Comparison of ENCODE assay signal across 13 mouse cellular contexts in the genomic region with DNA sequence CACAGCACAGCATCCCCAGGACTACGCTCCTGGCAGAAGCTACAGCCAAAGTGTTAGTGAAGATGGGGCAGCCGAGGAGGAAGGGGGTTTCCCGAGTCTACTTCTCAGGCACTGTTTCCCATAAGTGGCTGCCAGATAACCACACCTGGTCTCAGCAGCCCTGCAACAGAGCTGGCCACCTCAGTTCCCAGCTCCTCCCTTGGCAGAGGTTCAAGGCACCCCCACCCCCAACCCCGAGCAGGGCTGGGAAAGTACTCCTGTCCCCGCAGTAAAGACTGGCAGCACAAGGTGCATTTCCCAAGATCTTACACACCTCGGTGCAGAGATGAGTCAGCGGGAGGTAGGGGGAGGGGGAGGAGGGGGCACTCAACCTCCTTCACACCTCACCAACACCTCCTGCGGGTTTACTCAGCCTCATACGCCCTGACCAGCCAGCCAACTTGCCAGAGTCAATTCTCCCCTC. TPM values are rescaled to one million over a fixed set of nuclear protein-coding genes. Genes with fewer than 3 reads are reported as not detected.
DNase-seq lines count a peak whose midpoint lies in the region; ATAC-seq and TF ChIP-seq lines count a peak whose summit lies in the region.
"Had no signal": no experiment of that assay in that cellular context is flagged by ENCODE, and none has a peak within 500 bp of the region (broad histone marks: within the 10 kb centered on the region; RNA-seq: fewer than 3 reads in every experiment).

No protein-coding gene starts in this region.

- peak overlapping the region; percentile 19; the same call in 1 of the 2 replicates for H3K4me2 ChIP-seq in heart, embryonic 16.5 days (ENCODE audit: low read depth, low read length)
- H3K4me2 ChIP-seq: hindbrain, embryonic 13.5 days; liver, embryonic 15.5 days had no signal

- no peak overlapping the region for H3K4me3 ChIP-seq in heart, embryonic 16.5 days (ENCODE audit: low read length)
- H3K4me3 ChIP-seq: hindbrain, embryonic 13.5 days; left cerebral cortex, adult 2 months; liver, embryonic 15.5 days had no signal

- H3K36me3 ChIP-seq in heart, embryonic 16.5 days (ENCODE audit: control insufficient read depth, insufficient read depth): no peaks in the 10 kb centered on the region
- H3K36me3 ChIP-seq: hindbrain, embryonic 13.5 days; liver, embryonic 15.5 days had no signal

- H3K9me3 ChIP-seq in heart, embryonic 16.5 days (replicated peaks; ENCODE audit: control insufficient read depth, low read length): no peaks in the 10 kb centered on the region; the same call in 1 of the 2 replicates
- H3K9me3 ChIP-seq: hindbrain, embryonic 13.5 days; liver, embryonic 15.5 days had no signal

- DNase-seq in heart, postnatal 10 days: no peak
- peak; percentile 68 for DNase-seq in A20 (ENCODE audit: low read depth, low spot score)
- peak; percentile 63 for DNase-seq in Patski (ENCODE audit: low read depth, low spot score)
- peak; percentile 39 for DNase-seq in lung, postnatal 10 days
- no peak for DNase-seq in urinary bladder, postnatal 14 days (ENCODE audit: low spot score)
- no peak for DNase-seq in right cerebral cortex, postnatal 36 days (ENCODE audit: low spot score in 2 of 2)
- DNase-seq in cerebellum, postnatal 4 days (ENCODE audit: low spot score in 2 of 2): no peak
- DNase-seq: thymus, postnatal 25 days had no signal

- H3K27ac ChIP-seq in heart, embryonic 16.5 days (ENCODE audit: low read length): no peak overlapping the region
- H3K27ac ChIP-seq: hindbrain, embryonic 13.5 days; left cerebral cortex, adult 2 months; liver, embryonic 15.5 days had no signal

- POLR2A ChIA-PET in Patski (lab: Charles Lee): no interaction called here

- no peak for TF ChIP-seq CTCF in Patski (IDR thresholded peaks at IDR 0.05)

- CTCF ChIA-PET in Patski (lab: Charles Lee): no interaction called here

- intact Hi-C loops in heart, postnatal 10 days (cut with DNase I): no loop called here

- peaks cover 50% of the 10 kb centered on the region for H3K4me1 ChIP-seq in heart, embryonic 16.5 days (ENCODE audit: control insufficient read depth, insufficient read depth, low read length)

- WGBS in heart, embryonic 16.5 days: 34% methylated on average over 9 of the region's 9 CpGs

- no peaks in the 10 kb centered on the region for H3K27me3 ChIP-seq in heart, embryonic 16.5 days (ENCODE audit: control insufficient read depth, insufficient read depth, low read length)
- H3K27me3 ChIP-seq in Patski: no peaks in the 10 kb centered on the region
- H3K27me3 ChIP-seq: hindbrain, embryonic 13.5 days; liver, embryonic 15.5 days had no signal

- in situ Hi-C loops in Patski (cut with MboI; ENCODE audit: low pct_unique_long_range_greater_than_20kb): no loop called here

- H3K9ac ChIP-seq in heart, embryonic 16.5 days (ENCODE audit: low read length): no peak overlapping the region
- H3K9ac ChIP-seq: hindbrain, embryonic 13.5 days; liver, embryonic 15.5 days had no signal

- ATAC-seq in heart, embryonic 16.5 days (replicated peaks; ENCODE audit: extremely low read depth, insufficient read depth, low FRiP score): peak; percentile 15; the same call in 1 of the 2 replicates
- ATAC-seq in Patski: peak; percentile 82
- ATAC-seq: forebrain, embryonic 14.5 days had no signal

RNA-seq across cellular contexts. Expression of a gene that starts 14.2 kb away (rescaled TPM):
- 3.3 TPM in 2 replicates for polyA plus RNA-seq in heart, embryonic 16.5 days (2015; fragmentation: Nextera tagmentation; extraction: Ambion mirVana)
- total RNA-seq in heart, postnatal 10 days (2021): 10 to 100 TPM; 10.4 to 11.9 TPM
- 10.0 TPM for polyA plus RNA-seq in Patski (2021)

Comparison
In these comparisons a context has a peak if more than half of its experiments do, and no peak if none do; other contexts are left out.
1. DNase-seq: peak in A20 (single experiment), Patski (single experiment) and lung, postnatal 10 days (single experiment); none in heart, postnatal 10 days (0 of 2), urinary bladder, postnatal 14 days (single experiment), right cerebral cortex, postnatal 36 days (0 of 2) and cerebellum, postnatal 4 days (0 of 2).